In the genomic region with DNA sequence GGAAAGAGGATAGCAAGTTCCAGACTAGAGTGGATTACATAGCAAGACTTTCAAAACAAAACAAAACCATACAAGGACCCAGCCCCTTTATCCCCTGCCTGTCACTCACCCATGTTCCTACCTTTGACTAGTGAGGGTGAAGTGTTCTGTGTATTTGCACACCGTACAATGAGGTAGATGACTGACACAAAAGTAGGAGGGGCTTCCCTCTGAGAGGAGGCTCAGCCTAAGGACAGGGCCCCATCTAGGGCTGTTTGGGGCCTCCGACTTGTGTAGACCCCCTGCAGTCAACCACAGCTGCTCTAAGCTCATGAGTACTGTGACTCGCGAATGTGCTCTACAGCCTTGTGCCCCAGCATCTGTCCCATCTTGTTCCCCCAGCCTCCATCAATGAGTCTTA, we compare ENCODE assay signal across 20 mouse cellular contexts.
DNase-seq lines count a peak whose midpoint lies in the region; ATAC-seq and TF ChIP-seq lines count a peak whose summit lies in the region.
"Had no signal": no experiment of that assay in that cellular context is flagged by ENCODE, and none has a peak within 500 bp of the region (broad histone marks: within the 10 kb centered on the region; RNA-seq: fewer than 3 reads in every experiment).

No protein-coding gene starts in this region.

- H3K4me2 ChIP-seq in intestine, embryonic 16.5 days (ENCODE audit: low read depth, low read length), result no peak overlapping the region
- no peak overlapping the region for H3K4me2 ChIP-seq in intestine, postnatal 0 days (replicated peaks; ENCODE audit: low read depth)
- no peak overlapping the region for H3K4me2 ChIP-seq in lung, embryonic 14.5 days
- H3K4me2 ChIP-seq: embryonic facial prominence, embryonic 15.5 days; forebrain, embryonic 15.5 days; heart, embryonic 13.5 days had no signal

- no peak for TF ChIP-seq POLR2A in lung, adult 2 months (IDR thresholded peaks at IDR 0.05; ENCODE audit: borderline replicate concordance, extremely low read depth, low read depth, low read length)

- no peak overlapping the region for H3K9ac ChIP-seq in intestine, embryonic 16.5 days (ENCODE audit: low read depth, low read length)
- H3K9ac ChIP-seq in intestine, postnatal 0 days (ENCODE audit: low read depth, low read length), result no peak overlapping the region
- H3K9ac ChIP-seq in lung, embryonic 14.5 days, result no peak overlapping the region
- H3K9ac ChIP-seq: embryonic facial prominence, embryonic 15.5 days; forebrain, embryonic 15.5 days; heart, embryonic 13.5 days had no signal

- peaks cover 7% of the 10 kb centered on the region for H3K4me1 ChIP-seq in intestine, embryonic 16.5 days (ENCODE audit: control insufficient read depth, insufficient read depth, low read length)
- no peaks in the 10 kb centered on the region for H3K4me1 ChIP-seq in intestine, postnatal 0 days (replicated peaks; ENCODE audit: control insufficient read depth, insufficient read depth, low read length)
- H3K4me1 ChIP-seq in lung, embryonic 14.5 days (ENCODE audit: insufficient read depth), result 0 out of 2 replicates have a peak, but pooled peaks cover 3% of the 10 kb centered on the region
- no peaks in the 10 kb centered on the region; the same call in 1 of the 2 replicates for H3K4me1 ChIP-seq in lung, adult 2 months (ENCODE audit: control insufficient read depth, insufficient read depth, low read length)
- H3K4me1 ChIP-seq: embryonic facial prominence, embryonic 15.5 days; forebrain, embryonic 15.5 days; heart, embryonic 13.5 days had no signal

- no peaks in the 10 kb centered on the region for H3K27me3 ChIP-seq in intestine, embryonic 16.5 days (replicated peaks; ENCODE audit: control insufficient read depth, insufficient read depth, low read length)
- no peaks in the 10 kb centered on the region for H3K27me3 ChIP-seq in intestine, postnatal 0 days (replicated peaks; ENCODE audit: control insufficient read depth, insufficient read depth, low read length)
- H3K27me3 ChIP-seq in lung, embryonic 14.5 days (ENCODE audit: insufficient read depth, low read length), result no peaks in the 10 kb centered on the region
- H3K27me3 ChIP-seq: embryonic facial prominence, embryonic 15.5 days; forebrain, embryonic 15.5 days had no signal

- 0 out of 2 replicates have a peak, but pooled peaks cover 2% of the 10 kb centered on the region for H3K36me3 ChIP-seq in intestine, embryonic 16.5 days (ENCODE audit: control insufficient read depth, insufficient read depth, low read length)
- H3K36me3 ChIP-seq in intestine, postnatal 0 days (ENCODE audit: control insufficient read depth, insufficient read depth), result peaks cover 13% of the 10 kb centered on the region
- no peaks in the 10 kb centered on the region for H3K36me3 ChIP-seq in lung, embryonic 14.5 days (ENCODE audit: insufficient read depth)
- H3K36me3 ChIP-seq: embryonic facial prominence, embryonic 15.5 days; forebrain, embryonic 10.5 days; forebrain, embryonic 15.5 days; heart, embryonic 13.5 days had no signal

- H3K9me3 ChIP-seq in intestine, embryonic 16.5 days (ENCODE audit: control insufficient read depth, low read length), result peaks cover 3% of the 10 kb centered on the region; the same call in 1 of the 2 replicates
- H3K9me3 ChIP-seq in intestine, postnatal 0 days (ENCODE audit: control insufficient read depth), result no peaks in the 10 kb centered on the region
- H3K9me3 ChIP-seq in lung, embryonic 14.5 days (ENCODE audit: low read depth, low read length), result no peaks in the 10 kb centered on the region
- H3K9me3 ChIP-seq: embryonic facial prominence, embryonic 15.5 days; forebrain, embryonic 10.5 days; forebrain, embryonic 15.5 days had no signal

- no peak for TF ChIP-seq CTCF in intestine, postnatal 0 days (IDR thresholded peaks at IDR 0.05; ENCODE audit: low read depth)
- no peak for TF ChIP-seq CTCF in lung, embryonic 14.5 days (IDR thresholded peaks at IDR 0.05; ENCODE audit: low read depth)
- no peak for TF ChIP-seq CTCF in lung, adult 2 months (IDR thresholded peaks at IDR 0.05; ENCODE audit: insufficient read depth, low read length)

- H3K27ac ChIP-seq in intestine, embryonic 16.5 days (ENCODE audit: low read length), result peak overlapping the region; percentile 30; the same call in 1 of the 2 replicates
- H3K27ac ChIP-seq in intestine, postnatal 0 days (ENCODE audit: low read depth, low read length), result no peak overlapping the region
- peak overlapping the region; percentile 68; the same call in 1 of the 2 replicates for H3K27ac ChIP-seq in lung, embryonic 14.5 days (ENCODE audit: low read depth)
- H3K27ac ChIP-seq: embryonic facial prominence, embryonic 15.5 days; forebrain, embryonic 10.5 days; forebrain, embryonic 15.5 days; heart, adult 2 months; heart, embryonic 13.5 days had no signal

- DNase-seq in lung, embryonic 14.5 days, result no peak
- DNase-seq in lung, postnatal 36 days, result no peak
- peak; percentile 23 for DNase-seq in lung, postnatal 25 days (ENCODE audit: low spot score)
- DNase-seq in lung, adult 2 months, result no peak
- no peak for DNase-seq in heart, adult 9 months (ENCODE audit: low spot score in 2 of 2)
- DNase-seq: adrenal gland, postnatal 10 days; cerebellum, adult 11 months; cerebellum, adult 8-10 months; cerebellum, postnatal 14 days; embryo, embryonic 11 days; gastrocnemius, postnatal 14 days; heart, adult 2 months; heart, postnatal 36 days had no signal

- 67% methylated on average over 4 of the region's 4 CpGs for WGBS in intestine, embryonic 16.5 days
- 77% methylated on average over 4 of the region's 4 CpGs for WGBS in intestine, postnatal 0 days
- 62% methylated on average over 4 of the region's 4 CpGs for WGBS in lung, embryonic 14.5 days
- 79% methylated on average over 4 of the region's 4 CpGs for WGBS in lung, adult 2 months

- no peak for ATAC-seq in intestine, embryonic 16.5 days
- no peak for ATAC-seq in intestine, postnatal 0 days
- peak; percentile 85; the same call in 1 of the 2 replicates for ATAC-seq in lung, embryonic 14.5 days (ENCODE audit: insufficient read depth)
- ATAC-seq: forebrain, embryonic 15.5 days had no signal

- no peak overlapping the region for H3K4me3 ChIP-seq in intestine, embryonic 16.5 days (ENCODE audit: low read length)
- no peak overlapping the region for H3K4me3 ChIP-seq in intestine, postnatal 0 days (ENCODE audit: low read depth, low read length)
- H3K4me3 ChIP-seq in lung, embryonic 14.5 days (ENCODE audit: low read depth, low read length), result no peak overlapping the region
- no peak overlapping the region for H3K4me3 ChIP-seq in lung, adult 2 months (replicated peaks; ENCODE audit: extremely low read depth, low read depth, low read length)
- H3K4me3 ChIP-seq: embryonic facial prominence, embryonic 15.5 days; erythroblast, embryonic 14.5 days; forebrain, embryonic 10.5 days; forebrain, embryonic 15.5 days; heart, adult 2 months; heart, embryonic 13.5 days had no signal
